Mouse (Mus musculus): ENCODE results near the gene Gpr162. TPM values are rescaled to one million over a fixed set of nuclear protein-coding genes. Genes with fewer than 3 reads are reported as not detected.

Gene Gpr162
- polyA plus RNA-seq, 1 experiment from 2014 or later, result 0.54 TPM

DNA sequence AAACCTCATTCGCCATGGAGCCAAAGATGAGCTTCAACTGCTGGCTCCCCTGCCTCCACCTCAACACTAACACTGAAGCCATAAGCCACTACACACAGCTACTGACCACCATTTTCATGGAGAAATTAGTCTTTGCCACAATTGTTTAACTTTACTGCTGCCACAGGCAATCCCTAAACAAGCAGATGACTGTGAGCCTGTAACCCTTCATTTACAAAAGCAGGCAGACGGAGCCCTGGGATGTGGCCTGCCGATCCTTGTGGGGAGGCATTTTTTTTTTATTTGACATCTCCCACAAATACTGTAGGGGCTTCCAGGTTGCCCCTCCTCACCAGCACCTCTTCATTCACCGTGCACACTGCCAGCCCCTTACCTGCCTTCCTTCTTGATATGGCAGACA, 47.2 kb downstream of the Gpr162 start:
- ATAC-seq (ENCODE audit: low read depth), result no peak
- no peaks in the 10 kb centered on the region for H3K27me3 ChIP-seq (ENCODE audit: control insufficient read depth, insufficient read depth, low read depth, low read length)
- WGBS, result 77% methylated on average over 4 of the region's 4 CpGs
- no peak overlapping the region for H3K4me3 ChIP-seq (ENCODE audit: low read length)
- H3K4me1 ChIP-seq (replicated peaks; ENCODE audit: control insufficient read depth, insufficient read depth, low read length), result peaks cover 22% of the 10 kb centered on the region
- H3K9ac ChIP-seq (ENCODE audit: low read length), result no peak overlapping the region
- H3K9me3 ChIP-seq (ENCODE audit: control insufficient read depth, low read length), result no peaks in the 10 kb centered on the region
- peaks cover 52% of the 10 kb centered on the region for H3K36me3 ChIP-seq (ENCODE audit: control insufficient read depth, insufficient read depth, low read length)
- no peak overlapping the region for H3K27ac ChIP-seq (ENCODE audit: low read length)
- H3K4me2 ChIP-seq (ENCODE audit: low read depth, low read length), result no peak overlapping the region

DNA sequence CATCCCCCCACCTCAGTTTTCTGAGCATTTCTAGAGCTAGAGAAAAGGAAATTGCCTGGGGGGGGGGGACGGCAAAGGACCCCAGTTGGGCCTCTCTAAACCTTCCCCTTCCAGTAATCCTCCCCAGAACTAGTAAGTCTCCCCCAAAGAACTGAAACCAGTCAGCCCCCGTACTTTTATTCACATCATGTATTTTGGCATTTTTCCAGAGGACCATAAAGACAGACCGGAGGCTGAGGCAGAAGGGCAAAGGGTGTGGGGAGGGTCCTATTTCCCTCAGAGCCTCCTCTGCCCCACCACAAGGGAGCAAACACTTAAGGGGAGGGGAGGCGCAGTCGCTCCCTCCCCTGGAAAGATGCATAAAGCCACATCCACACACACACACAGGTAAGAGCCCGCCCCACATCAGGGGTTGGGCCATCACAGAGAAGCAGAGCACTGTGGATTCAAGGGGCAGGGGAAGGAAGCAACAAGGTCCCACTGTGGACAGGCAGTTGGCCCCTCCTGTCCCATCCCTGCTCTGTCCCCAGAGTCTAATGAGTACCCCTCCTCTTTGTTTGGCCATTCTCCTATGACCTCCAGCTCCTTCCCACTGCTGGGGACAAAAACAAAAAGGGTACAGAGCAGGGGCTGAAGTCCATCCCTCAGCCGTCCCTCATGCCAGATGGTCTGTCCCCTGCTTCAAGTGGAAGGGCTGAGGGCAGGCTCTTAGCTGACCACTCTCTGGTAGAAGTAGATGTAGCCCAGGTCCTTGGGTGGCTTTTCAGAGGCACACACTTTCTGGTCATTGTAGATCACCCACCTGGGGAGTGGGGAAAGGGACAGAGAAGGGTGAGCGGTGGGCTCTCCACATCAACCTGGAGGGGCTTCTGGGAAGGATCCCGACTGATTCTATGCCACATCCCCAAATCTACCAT, 48.7 kb downstream of the Gpr162 start:
- Histone ChIP-seq H3K27ac (ENCODE audit: low read length) (no peak overlapping the region), H3K9me3 (ENCODE audit: control insufficient read depth, low read length) (no peaks in the 10 kb centered on the region), H3K36me3 (ENCODE audit: control insufficient read depth, insufficient read depth, low read length) (peaks cover 43% of the 10 kb centered on the region), H3K9ac (ENCODE audit: low read length) (no peak overlapping the region), H3K4me2 (ENCODE audit: low read depth, low read length) (no peak overlapping the region), H3K27me3 (ENCODE audit: control insufficient read depth, insufficient read depth, low read depth, low read length) (no peaks in the 10 kb centered on the region), H3K4me1 (replicated peaks; ENCODE audit: control insufficient read depth, insufficient read depth, low read length) (peaks cover 26% of the 10 kb centered on the region), H3K4me3 (ENCODE audit: low read length) (no peak overlapping the region)
- WGBS, result 62% methylated on average over 9 of the region's 9 CpGs
- no peak for ATAC-seq (ENCODE audit: low read depth)

DNA sequence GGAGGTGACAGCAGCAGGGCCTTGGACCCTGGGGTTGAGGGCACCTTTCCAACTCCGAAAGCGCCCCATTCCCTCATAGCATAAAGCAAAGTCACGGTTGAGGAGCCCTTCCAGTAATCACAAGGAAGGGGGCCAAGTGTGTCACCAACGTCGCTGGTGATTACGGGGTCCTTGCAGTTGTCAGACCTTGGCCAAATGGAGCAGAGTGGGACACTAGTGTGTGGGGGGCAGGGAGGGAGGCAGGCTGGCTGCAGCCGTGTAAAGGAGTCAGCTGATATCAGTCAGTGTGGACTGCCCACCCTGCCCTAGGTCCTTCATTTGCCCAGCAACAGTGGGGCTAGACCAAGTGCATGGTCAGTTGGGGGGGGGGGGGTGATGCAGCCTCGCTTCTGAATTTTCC, 49.3 kb downstream of the Gpr162 start:
- no peaks in the 10 kb centered on the region for H3K27me3 ChIP-seq (ENCODE audit: control insufficient read depth, insufficient read depth, low read depth, low read length)
- 27% methylated on average over 8 of the region's 8 CpGs for WGBS
- H3K4me2 ChIP-seq (ENCODE audit: low read depth, low read length), result peak overlapping the region; percentile 78
- H3K4me1 ChIP-seq (replicated peaks; ENCODE audit: control insufficient read depth, insufficient read depth, low read length), result peaks cover 31% of the 10 kb centered on the region
- H3K27ac ChIP-seq (ENCODE audit: low read length), result peak overlapping the region; percentile 54
- peak overlapping the region; percentile 89 for H3K9ac ChIP-seq (ENCODE audit: low read length)
- peaks cover 37% of the 10 kb centered on the region for H3K36me3 ChIP-seq (ENCODE audit: control insufficient read depth, insufficient read depth, low read length)
- H3K9me3 ChIP-seq (ENCODE audit: control insufficient read depth, low read length), result no peaks in the 10 kb centered on the region
- H3K4me3 ChIP-seq (ENCODE audit: low read length), result peak overlapping the region; percentile 82
- peak; percentile 24 for ATAC-seq (ENCODE audit: low read depth)

DNA sequence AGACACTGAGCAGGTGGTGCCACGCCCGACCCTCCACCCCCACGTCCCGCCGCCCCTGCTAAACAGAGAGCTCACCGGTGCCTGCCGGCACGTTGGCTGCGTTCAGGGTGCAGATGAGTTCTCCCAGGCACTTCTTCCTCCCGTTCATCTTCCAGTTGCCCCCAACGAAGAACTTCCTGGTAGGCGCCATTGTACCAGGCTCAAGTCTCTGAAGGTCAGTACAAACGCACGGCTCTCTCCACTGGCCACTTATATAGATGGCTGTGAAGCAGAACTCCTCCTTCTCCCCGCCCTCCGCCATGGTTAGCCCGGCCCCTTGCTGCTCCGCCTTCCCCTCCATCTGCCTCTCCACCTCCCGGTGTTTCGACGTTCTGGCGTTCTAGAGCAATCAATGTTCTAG, 49.9 kb downstream of the Gpr162 start, which contains the start of gene Tpi1:
Tpi1 (minus strand) TSS at position 364 of the 400 bp plus-strand sequence.
- Histone ChIP-seq H3K9me3 (ENCODE audit: control insufficient read depth, low read length) (no peaks in the 10 kb centered on the region), H3K36me3 (ENCODE audit: control insufficient read depth, insufficient read depth, low read length) (peaks cover 32% of the 10 kb centered on the region), H3K27ac (ENCODE audit: low read length) (peak within 1 kb of the TSS; percentile 94), H3K9ac (ENCODE audit: low read length) (peak within 1 kb of the TSS; percentile 89), H3K4me2 (ENCODE audit: low read depth, low read length) (peak within 1 kb of the TSS; percentile 78), H3K4me3 (ENCODE audit: low read length) (peak within 1 kb of the TSS; percentile 82), H3K27me3 (ENCODE audit: control insufficient read depth, insufficient read depth, low read depth, low read length) (no peaks in the 10 kb centered on the region), H3K4me1 (replicated peaks; ENCODE audit: control insufficient read depth, insufficient read depth, low read length) (peaks cover 31% of the 10 kb centered on the region)
- peak; percentile 92 for ATAC-seq (ENCODE audit: low read depth)
- under 1% methylated on average over 22 of the region's 22 CpGs for WGBS

DNA sequence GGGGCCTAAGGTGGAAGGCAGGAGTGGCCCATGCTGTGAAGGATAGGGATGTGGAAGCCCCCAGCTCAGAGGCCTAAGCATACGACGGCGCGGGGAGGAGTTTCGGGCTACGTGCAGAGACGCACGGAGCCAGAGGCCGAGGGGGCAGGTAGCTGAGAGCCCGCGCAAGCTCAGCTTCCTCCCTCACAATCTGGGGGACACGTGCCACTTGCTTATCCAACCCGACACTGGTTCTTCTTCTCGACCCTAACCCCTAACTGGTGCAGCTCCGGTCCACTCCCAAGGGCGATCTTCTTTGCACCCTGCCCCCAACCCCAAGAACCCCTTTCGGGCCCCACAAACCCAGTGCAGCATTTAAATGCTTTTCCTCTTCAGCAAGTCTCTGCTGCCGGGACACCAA, 50.3 kb downstream of the Gpr162 start:
- peak overlapping the region; percentile 78 for H3K4me2 ChIP-seq (ENCODE audit: low read depth, low read length)
- peak; percentile 66 for ATAC-seq (ENCODE audit: low read depth)
- H3K4me1 ChIP-seq (replicated peaks; ENCODE audit: control insufficient read depth, insufficient read depth, low read length), result peaks cover 31% of the 10 kb centered on the region
- H3K27ac ChIP-seq (ENCODE audit: low read length), result peak overlapping the region; percentile 94
- no peaks in the 10 kb centered on the region for H3K9me3 ChIP-seq (ENCODE audit: control insufficient read depth, low read length)
- H3K9ac ChIP-seq (ENCODE audit: low read length), result peak overlapping the region; percentile 89
- 1% methylated on average over 18 of the region's 18 CpGs for WGBS
- peaks cover 27% of the 10 kb centered on the region for H3K36me3 ChIP-seq (ENCODE audit: control insufficient read depth, insufficient read depth, low read length)
- peak overlapping the region; percentile 82 for H3K4me3 ChIP-seq (ENCODE audit: low read length)
- H3K27me3 ChIP-seq (ENCODE audit: control insufficient read depth, insufficient read depth, low read depth, low read length), result no peaks in the 10 kb centered on the region

DNA sequence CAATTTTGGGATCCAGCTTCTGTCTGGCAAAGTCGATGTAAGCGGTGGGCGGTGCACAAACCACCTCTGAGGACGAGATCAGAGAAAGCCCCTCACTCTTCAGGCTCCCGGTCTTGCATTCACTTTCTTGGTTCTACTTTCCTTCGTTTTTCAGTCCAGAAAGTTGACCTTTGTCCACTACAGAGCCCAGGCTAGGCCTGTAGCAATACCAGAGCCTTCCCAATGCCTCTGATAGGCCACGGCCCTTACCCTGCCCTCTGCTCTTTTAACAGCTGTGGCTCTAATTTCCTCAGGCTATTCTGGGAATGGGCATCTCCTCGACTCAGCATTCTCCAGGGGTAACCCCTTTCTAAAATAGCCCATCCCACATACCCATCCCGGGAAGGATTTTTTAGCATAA, 50.9 kb downstream of the Gpr162 start:
- H3K4me1 ChIP-seq (replicated peaks; ENCODE audit: control insufficient read depth, insufficient read depth, low read length), result peaks cover 35% of the 10 kb centered on the region
- peak overlapping the region; percentile 89 for H3K9ac ChIP-seq (ENCODE audit: low read length)
- no peak for ATAC-seq (ENCODE audit: low read depth)
- peaks cover 22% of the 10 kb centered on the region for H3K36me3 ChIP-seq (ENCODE audit: control insufficient read depth, insufficient read depth, low read length)
- no peaks in the 10 kb centered on the region for H3K9me3 ChIP-seq (ENCODE audit: control insufficient read depth, low read length)
- H3K27ac ChIP-seq (ENCODE audit: low read length), result peak overlapping the region; percentile 94
- 11% methylated on average over 9 of the region's 9 CpGs for WGBS
- peak overlapping the region; percentile 82 for H3K4me3 ChIP-seq (ENCODE audit: low read length)
- peak overlapping the region; percentile 78 for H3K4me2 ChIP-seq (ENCODE audit: low read depth, low read length)
- no peaks in the 10 kb centered on the region for H3K27me3 ChIP-seq (ENCODE audit: control insufficient read depth, insufficient read depth, low read depth, low read length)

DNA sequence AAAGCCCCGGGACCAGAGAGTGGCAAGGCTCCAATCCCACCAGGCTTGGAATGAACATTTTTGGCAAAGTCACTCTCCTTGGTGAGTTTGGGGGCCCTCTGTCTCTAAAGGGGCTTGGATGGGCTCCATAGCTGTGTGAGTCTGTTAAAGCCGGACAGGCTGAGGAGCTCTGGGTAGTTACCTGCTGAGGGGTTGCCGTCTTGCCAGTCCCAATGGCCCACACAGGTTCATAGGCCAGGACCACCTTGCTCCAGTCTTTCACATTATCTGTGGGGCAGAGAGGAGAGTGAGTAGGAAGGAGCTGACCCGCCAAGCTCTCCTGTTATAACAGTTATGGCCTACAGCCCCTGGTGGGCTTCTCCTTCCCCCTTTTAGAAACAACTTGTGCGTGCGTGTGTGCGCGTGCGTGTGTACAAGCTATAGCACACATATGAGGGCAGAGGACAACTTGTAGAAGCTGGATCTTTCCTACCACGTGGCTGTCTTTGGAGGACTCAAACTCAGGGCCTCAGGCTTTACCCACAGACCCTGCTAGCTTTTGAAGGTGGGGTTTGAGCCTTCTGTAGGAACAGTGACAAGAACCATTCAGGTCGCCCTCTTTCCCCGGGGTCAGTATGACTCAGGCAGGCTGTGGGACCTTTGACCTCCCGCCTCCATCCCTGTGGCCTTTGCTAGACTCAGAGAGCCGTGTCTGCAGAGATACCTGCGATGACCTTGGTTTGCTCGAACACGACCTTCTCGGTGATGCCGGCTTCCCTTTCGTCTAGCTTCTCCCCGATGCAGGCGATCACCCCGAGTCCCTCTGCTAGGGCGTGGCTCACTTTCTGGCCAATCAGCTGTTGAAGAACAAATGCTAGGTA, 51.9 kb downstream of the Gpr162 start:
- no peak for ATAC-seq (ENCODE audit: low read depth)
- WGBS, result 69% methylated on average over 24 of the region's 24 CpGs
- H3K9me3 ChIP-seq (ENCODE audit: control insufficient read depth, low read length), result no peaks in the 10 kb centered on the region
- peak overlapping the region; percentile 78 for H3K4me2 ChIP-seq (ENCODE audit: low read depth, low read length)
- peaks cover 14% of the 10 kb centered on the region for H3K36me3 ChIP-seq (ENCODE audit: control insufficient read depth, insufficient read depth, low read length)
- peak overlapping the region; percentile 89 for H3K9ac ChIP-seq (ENCODE audit: low read length)
- peaks cover 35% of the 10 kb centered on the region for H3K4me1 ChIP-seq (replicated peaks; ENCODE audit: control insufficient read depth, insufficient read depth, low read length)
- H3K4me3 ChIP-seq (ENCODE audit: low read length), result peak overlapping the region; percentile 82
- no peaks in the 10 kb centered on the region for H3K27me3 ChIP-seq (ENCODE audit: control insufficient read depth, insufficient read depth, low read depth, low read length)
- H3K27ac ChIP-seq (ENCODE audit: low read length), result no peak overlapping the region; the same call in 1 of the 2 replicates

DNA sequence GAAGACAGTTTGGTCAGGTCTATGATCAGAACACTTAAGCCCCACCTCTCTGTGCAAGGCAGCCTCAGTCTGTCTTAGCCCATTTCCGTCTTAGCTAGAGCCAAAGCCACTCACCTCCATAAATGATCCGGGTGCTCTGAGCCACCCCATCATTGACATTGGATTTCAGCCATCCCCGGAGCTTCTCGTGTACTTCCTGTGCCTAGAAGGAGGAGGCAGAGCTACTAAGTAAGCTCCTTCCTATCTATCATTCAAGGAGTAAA, 52.4 kb downstream of the Gpr162 start:
- Histone ChIP-seq H3K9ac (ENCODE audit: low read length) (no peak overlapping the region), H3K4me1 (replicated peaks; ENCODE audit: control insufficient read depth, insufficient read depth, low read length) (peaks cover 39% of the 10 kb centered on the region), H3K27me3 (ENCODE audit: control insufficient read depth, insufficient read depth, low read depth, low read length) (no peaks in the 10 kb centered on the region), H3K4me2 (ENCODE audit: low read depth, low read length) (no peak overlapping the region), H3K36me3 (ENCODE audit: control insufficient read depth, insufficient read depth, low read length) (peaks cover 12% of the 10 kb centered on the region), H3K4me3 (ENCODE audit: low read length) (no peak overlapping the region), H3K27ac (ENCODE audit: low read length) (no peak overlapping the region), H3K9me3 (ENCODE audit: control insufficient read depth, low read length) (no peaks in the 10 kb centered on the region)
- 56% methylated on average over 4 of the region's 4 CpGs for WGBS
- ATAC-seq (ENCODE audit: low read depth), result no peak
